Mouse (Mus musculus): ENCODE results near the gene Ccr3. TPM values are rescaled to one million over a fixed set of nuclear protein-coding genes. Genes with fewer than 3 reads are reported as not detected.
"Not testable (repeated sequence)": the region's sequence is repeated elsewhere in the genome, so short reads cannot be mapped to it uniquely, and the experiment has no call there.

Gene Ccr3
- polyA plus RNA-seq (2015; fragmentation: Nextera tagmentation; extraction: Ambion mirVana) = not detected in 2 replicates

DNA sequence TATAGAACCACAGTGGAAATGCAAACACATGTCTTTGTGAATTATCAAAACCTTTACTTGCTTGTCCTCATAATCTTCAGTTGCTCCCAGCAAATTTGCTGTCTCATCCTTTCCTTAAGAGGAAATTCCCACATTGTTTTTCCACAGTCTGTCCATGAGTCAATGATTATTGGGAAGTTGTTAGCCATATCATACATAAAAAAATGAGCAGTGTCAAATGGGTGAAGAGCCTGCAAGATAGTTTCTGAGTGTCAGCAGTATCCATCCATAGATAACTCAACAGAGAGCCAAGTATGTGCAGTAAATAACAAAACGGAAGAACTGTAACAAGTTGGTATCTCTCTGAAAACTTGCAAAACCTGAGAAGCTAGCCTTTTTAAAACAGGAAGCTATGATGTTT lies at the start of gene Ccr3:
TSS of gene Ccr3 (plus strand) at position 301 of the 400 bp plus-strand sequence.
- Histone ChIP-seq H3K9ac (ENCODE audit: low read depth, low read length) (no peak within 1 kb of the TSS), H3K27me3 (replicated peaks; ENCODE audit: control insufficient read depth, insufficient read depth, low read length) (no peaks in the 10 kb centered on the region), H3K36me3 (ENCODE audit: control insufficient read depth, insufficient read depth, low read length) (no peaks in the 10 kb centered on the region), H3K4me2 (ENCODE audit: low read length) (no peak within 1 kb of the TSS), H3K9me3 (ENCODE audit: control insufficient read depth, low read length) (no peaks in the 10 kb centered on the region), H3K4me1 (ENCODE audit: control insufficient read depth, insufficient read depth, low read depth, low read length) (no peaks in the 10 kb centered on the region), H3K4me3 (ENCODE audit: low read length) (no peak within 1 kb of the TSS), H3K27ac (ENCODE audit: low read depth, low read length) (no peak within 1 kb of the TSS)
- no peak for ATAC-seq
- WGBS = 90% methylated on average over 1 of the region's 1 CpGs

DNA sequence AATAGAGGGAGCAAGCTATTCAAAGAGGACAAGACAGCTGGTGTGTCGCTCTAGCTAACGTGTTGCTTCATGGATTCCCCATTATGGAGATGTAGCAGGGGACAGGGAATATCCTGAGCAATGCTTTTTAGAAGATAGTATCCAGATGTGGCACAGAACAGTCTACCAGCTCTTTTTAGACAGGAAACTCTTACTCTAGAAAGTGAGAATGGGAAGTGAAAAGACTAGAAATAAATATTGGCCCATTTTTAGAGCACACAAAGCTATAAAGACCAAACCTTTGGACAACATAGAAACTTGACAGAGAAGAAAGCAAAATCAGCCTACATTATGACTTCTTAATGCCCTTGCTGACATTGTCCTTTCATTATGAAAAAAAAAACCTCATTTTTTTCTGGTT lies 46.1 kb upstream of the Ccr3 start:
- 64% methylated on average over 2 of the region's 2 CpGs for WGBS
- Histone ChIP-seq H3K4me1 (ENCODE audit: control insufficient read depth, insufficient read depth, low read depth, low read length) (no peaks in the 10 kb centered on the region), H3K36me3 (ENCODE audit: control insufficient read depth, insufficient read depth, low read length) (no peaks in the 10 kb centered on the region), H3K27ac (ENCODE audit: low read depth, low read length) (no peak overlapping the region), H3K9ac (ENCODE audit: low read depth, low read length) (no peak overlapping the region), H3K4me3 (ENCODE audit: low read length) (no peak overlapping the region), H3K9me3 (ENCODE audit: control insufficient read depth, low read length) (no peaks in the 10 kb centered on the region), H3K4me2 (ENCODE audit: low read length) (no peak overlapping the region), H3K27me3 (replicated peaks; ENCODE audit: control insufficient read depth, insufficient read depth, low read length) (no peaks in the 10 kb centered on the region)
- no peak for ATAC-seq

DNA sequence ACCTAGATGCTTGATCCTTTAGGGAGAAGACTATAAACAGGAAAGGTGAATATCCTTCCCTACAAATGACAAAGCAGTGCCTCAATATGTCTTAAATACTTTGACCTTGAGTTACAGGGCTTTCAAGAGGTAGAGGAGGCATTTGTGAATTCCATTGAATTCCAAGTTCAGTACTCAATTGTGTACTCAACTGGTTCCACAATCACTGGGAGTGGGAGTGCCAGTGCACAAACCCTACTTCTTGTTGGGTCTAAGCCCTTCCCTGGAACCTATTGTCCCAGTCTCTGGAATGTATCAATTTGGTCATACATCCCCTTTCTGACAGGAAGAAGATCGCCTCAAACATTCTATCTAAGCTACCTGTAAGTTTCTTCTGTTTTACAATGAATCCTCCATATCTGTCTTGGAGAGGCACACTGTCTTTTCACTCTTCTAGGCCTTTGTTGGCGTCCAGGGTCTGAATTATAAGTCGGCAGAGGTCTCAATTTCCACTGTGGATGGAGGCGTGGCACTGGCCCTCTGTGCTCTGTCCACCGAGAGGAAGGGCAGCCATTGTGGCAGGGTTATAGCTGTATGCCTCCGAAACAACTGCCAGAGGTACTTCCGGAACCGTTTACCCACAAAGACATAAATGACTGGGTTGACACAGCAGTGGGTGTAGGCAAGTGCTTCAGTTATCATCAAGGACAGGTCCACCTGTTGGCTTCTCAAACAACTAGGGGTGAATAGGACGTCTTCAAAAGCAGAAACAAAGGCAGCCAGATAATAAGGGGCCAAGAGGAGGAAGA lies 44.7 kb upstream of the Ccr3 start:
- H3K9ac ChIP-seq (ENCODE audit: low read depth, low read length) = no peak overlapping the region
- no peaks in the 10 kb centered on the region for H3K4me1 ChIP-seq (ENCODE audit: control insufficient read depth, insufficient read depth, low read depth, low read length)
- no peak overlapping the region for H3K4me2 ChIP-seq (ENCODE audit: low read length)
- no peaks in the 10 kb centered on the region for H3K27me3 ChIP-seq (replicated peaks; ENCODE audit: control insufficient read depth, insufficient read depth, low read length)
- no peak overlapping the region for H3K27ac ChIP-seq (ENCODE audit: low read depth, low read length)
- H3K4me3 ChIP-seq (ENCODE audit: low read length) = no peak overlapping the region
- no peaks in the 10 kb centered on the region for H3K36me3 ChIP-seq (ENCODE audit: control insufficient read depth, insufficient read depth, low read length)
- H3K9me3 ChIP-seq (ENCODE audit: control insufficient read depth, low read length) = no peaks in the 10 kb centered on the region
- ATAC-seq = no peak
- WGBS = 88% methylated on average over 9 of the region's 9 CpGs

DNA sequence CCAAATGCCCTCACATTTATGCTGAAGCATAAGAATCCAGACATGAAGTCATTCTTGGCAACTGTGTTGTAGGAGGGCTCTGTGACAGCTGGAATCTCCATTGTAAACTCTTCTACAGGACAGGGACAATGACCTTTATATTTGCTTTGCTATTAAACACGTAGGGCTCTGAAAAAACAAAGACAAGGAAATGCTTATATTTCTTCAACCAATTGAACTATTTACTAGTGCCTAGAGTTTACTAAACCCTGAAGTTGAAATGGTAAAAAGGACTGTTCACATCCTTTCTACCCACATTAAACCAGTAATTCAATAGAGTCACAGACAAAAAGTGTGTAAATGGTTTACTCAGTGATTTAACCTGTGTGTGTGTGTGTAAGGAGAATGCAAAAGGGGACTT lies 43.5 kb upstream of the Ccr3 start, which contains the start of gene Ccr1l1:
TSS of gene Ccr1l1 (minus strand) at position 101 of the 400 bp plus-strand sequence.
- H3K9me3 ChIP-seq (ENCODE audit: control insufficient read depth, low read length) = no peaks in the 10 kb centered on the region
- 63% methylated on average over 1 of the region's 1 CpGs for WGBS
- no peaks in the 10 kb centered on the region for H3K4me1 ChIP-seq (ENCODE audit: control insufficient read depth, insufficient read depth, low read depth, low read length)
- no peak for ATAC-seq
- H3K4me2 ChIP-seq (ENCODE audit: low read length) = no peak within 1 kb of the TSS
- H3K36me3 ChIP-seq (ENCODE audit: control insufficient read depth, insufficient read depth, low read length) = no peaks in the 10 kb centered on the region
- no peak within 1 kb of the TSS for H3K9ac ChIP-seq (ENCODE audit: low read depth, low read length)
- H3K4me3 ChIP-seq (ENCODE audit: low read length) = no peak within 1 kb of the TSS
- H3K27me3 ChIP-seq (replicated peaks; ENCODE audit: control insufficient read depth, insufficient read depth, low read length) = no peaks in the 10 kb centered on the region
- no peak within 1 kb of the TSS for H3K27ac ChIP-seq (ENCODE audit: low read depth, low read length)

DNA sequence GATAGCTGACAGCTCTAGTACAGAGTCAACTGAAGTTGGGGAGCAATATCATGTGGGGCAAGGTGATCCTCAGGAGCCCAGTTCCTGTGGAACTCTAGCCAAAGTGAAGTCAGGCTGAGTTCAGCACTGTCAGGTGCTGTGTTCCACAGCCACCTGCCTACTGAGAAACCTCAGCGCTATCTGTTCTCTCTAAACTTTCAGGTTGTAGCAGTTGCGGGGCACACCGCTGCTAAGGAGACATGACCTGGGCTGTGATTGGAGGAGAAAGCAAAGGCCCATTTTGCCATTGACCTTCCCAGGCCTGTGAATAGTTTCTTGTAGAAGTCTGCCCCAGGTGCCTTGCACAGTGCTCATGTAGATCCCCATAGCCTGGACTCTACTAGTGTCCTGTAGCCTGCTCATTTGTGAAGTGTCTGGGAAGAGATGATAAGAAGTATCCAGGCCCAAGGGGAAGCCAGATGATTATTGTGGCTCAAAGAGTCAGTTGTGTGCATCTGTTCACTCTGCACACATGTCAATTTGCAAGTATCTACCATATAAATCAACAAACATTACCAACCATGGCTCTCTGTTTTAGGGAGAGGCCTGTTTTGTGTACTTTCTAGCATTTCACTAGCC lies 40.8 kb upstream of the Ccr3 start:
- H3K9ac ChIP-seq (ENCODE audit: low read depth, low read length); H3K27me3 ChIP-seq (replicated peaks; ENCODE audit: control insufficient read depth, insufficient read depth, low read length); H3K9me3 ChIP-seq (ENCODE audit: control insufficient read depth, low read length); ATAC-seq; H3K27ac ChIP-seq (ENCODE audit: low read depth, low read length); H3K4me3 ChIP-seq (ENCODE audit: low read length); H3K4me2 ChIP-seq (ENCODE audit: low read length); H3K4me1 ChIP-seq (ENCODE audit: control insufficient read depth, insufficient read depth, low read depth, low read length); H3K36me3 ChIP-seq (ENCODE audit: control insufficient read depth, insufficient read depth, low read length): not testable (repeated sequence)
- WGBS = no CpG with 5 or more reads among the region's 3 CpGs

DNA sequence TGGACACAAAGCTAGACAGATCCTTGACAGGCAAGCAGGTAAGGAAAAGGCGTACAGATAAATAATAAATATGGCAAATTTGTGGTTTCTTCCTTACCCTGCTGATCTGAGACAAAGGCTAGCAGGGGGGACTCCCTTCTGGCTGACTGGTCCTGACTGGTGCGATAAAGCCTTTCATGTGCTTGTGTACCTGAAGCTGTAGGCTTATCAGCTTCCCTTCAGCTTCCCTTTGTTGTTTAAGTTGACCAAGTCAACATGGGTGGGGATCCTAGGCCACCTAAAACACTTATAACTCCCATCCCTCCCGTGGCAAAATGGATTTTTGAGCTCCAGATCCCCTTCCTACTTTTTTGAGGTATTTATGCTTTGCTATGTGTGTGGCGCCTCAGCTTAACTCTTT lies 39.9 kb upstream of the Ccr3 start:
- no peak overlapping the region for H3K27ac ChIP-seq (ENCODE audit: low read depth, low read length)
- no peaks in the 10 kb centered on the region for H3K9me3 ChIP-seq (ENCODE audit: control insufficient read depth, low read length)
- H3K27me3 ChIP-seq (replicated peaks; ENCODE audit: control insufficient read depth, insufficient read depth, low read length) = no peaks in the 10 kb centered on the region
- H3K4me1 ChIP-seq (ENCODE audit: control insufficient read depth, insufficient read depth, low read depth, low read length) = no peaks in the 10 kb centered on the region
- H3K9ac ChIP-seq (ENCODE audit: low read depth, low read length) = no peak overlapping the region
- no peak overlapping the region for H3K4me2 ChIP-seq (ENCODE audit: low read length)
- no peak overlapping the region for H3K4me3 ChIP-seq (ENCODE audit: low read length)
- ATAC-seq = no peak
- H3K36me3 ChIP-seq (ENCODE audit: control insufficient read depth, insufficient read depth, low read length) = no peaks in the 10 kb centered on the region
- WGBS = 82% methylated on average over 4 of the region's 4 CpGs

DNA sequence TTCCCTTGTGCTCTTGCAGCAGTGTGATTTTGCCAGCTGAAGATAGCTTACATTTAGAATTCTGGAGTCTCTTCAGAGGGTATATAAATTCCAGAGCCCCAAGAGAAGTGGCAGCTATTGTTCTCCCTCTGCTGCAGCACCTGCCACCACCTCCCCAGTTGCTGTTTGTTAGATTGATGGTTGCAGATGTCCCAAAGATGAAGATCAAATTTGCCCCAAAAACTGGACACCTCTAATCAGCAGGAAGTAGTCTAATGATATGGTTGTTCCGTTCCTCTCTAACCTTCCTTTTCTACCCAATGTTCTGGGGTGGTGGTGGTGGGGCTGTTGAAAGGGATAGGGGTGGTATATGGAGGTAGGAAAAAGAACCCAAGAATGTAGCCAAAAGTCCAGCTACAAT lies 39.1 kb upstream of the Ccr3 start:
- Histone ChIP-seq H3K4me3 (ENCODE audit: low read length) (no peak overlapping the region), H3K36me3 (ENCODE audit: control insufficient read depth, insufficient read depth, low read length) (no peaks in the 10 kb centered on the region), H3K27ac (ENCODE audit: low read depth, low read length) (no peak overlapping the region), H3K4me2 (ENCODE audit: low read length) (no peak overlapping the region), H3K4me1 (ENCODE audit: control insufficient read depth, insufficient read depth, low read depth, low read length) (no peaks in the 10 kb centered on the region), H3K9me3 (ENCODE audit: control insufficient read depth, low read length) (no peaks in the 10 kb centered on the region), H3K27me3 (replicated peaks; ENCODE audit: control insufficient read depth, insufficient read depth, low read length) (no peaks in the 10 kb centered on the region), H3K9ac (ENCODE audit: low read depth, low read length) (no peak overlapping the region)
- 89% methylated on average over 1 of the region's 1 CpGs for WGBS
- no peak for ATAC-seq

DNA sequence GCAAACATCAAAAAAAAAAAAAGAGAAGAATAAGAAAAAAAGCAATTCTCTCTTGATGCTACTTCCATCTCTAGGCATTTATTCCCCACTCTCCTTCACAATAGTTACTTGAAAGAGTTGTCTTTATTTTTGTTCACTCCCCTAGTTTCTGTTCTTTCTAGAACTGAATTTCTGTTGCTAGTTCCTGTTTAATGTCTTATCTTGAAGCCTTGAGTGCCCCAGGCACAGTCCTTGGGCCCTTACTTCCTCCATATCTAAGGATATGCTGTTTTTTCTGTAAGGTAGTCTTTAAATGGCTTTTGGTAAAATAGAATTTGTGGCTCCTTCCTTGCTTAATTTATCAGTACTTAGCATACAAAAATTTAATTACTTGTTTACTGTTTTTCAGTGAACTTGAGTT lies 36.8 kb upstream of the Ccr3 start:
- Histone ChIP-seq H3K4me2 (ENCODE audit: low read length) (no peak overlapping the region), H3K36me3 (ENCODE audit: control insufficient read depth, insufficient read depth, low read length) (no peaks in the 10 kb centered on the region), H3K4me1 (ENCODE audit: control insufficient read depth, insufficient read depth, low read depth, low read length) (no peaks in the 10 kb centered on the region), H3K4me3 (ENCODE audit: low read length) (no peak overlapping the region), H3K9me3 (ENCODE audit: control insufficient read depth, low read length) (no peaks in the 10 kb centered on the region), H3K27me3 (replicated peaks; ENCODE audit: control insufficient read depth, insufficient read depth, low read length) (no peaks in the 10 kb centered on the region), H3K27ac (ENCODE audit: low read depth, low read length) (no peak overlapping the region), H3K9ac (ENCODE audit: low read depth, low read length) (no peak overlapping the region)
- no peak for ATAC-seq

DNA sequence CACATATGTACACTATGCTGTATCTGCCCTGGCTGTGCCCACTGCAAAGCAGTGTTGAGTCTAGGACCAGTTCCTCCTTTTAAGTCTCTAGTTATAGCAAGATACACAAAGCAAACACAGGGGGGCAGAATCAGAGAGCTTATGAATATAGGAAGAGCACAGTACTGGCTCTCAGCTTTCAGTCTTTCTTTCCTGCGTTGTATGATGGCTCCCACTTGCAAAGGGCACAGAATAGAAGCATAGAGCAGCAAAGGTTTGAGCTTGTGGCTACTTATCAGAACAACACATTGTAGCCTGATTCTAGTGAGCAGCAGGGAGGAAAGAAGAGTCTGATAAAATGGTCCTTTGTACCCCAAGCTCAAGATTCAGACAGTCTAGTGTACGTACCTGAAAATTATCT lies 35.6 kb upstream of the Ccr3 start:
- H3K4me3 ChIP-seq (ENCODE audit: low read length) = no peak overlapping the region
- H3K9me3 ChIP-seq (ENCODE audit: control insufficient read depth, low read length) = no peaks in the 10 kb centered on the region
- no peak overlapping the region for H3K9ac ChIP-seq (ENCODE audit: low read depth, low read length)
- H3K27ac ChIP-seq (ENCODE audit: low read depth, low read length) = no peak overlapping the region
- no peaks in the 10 kb centered on the region for H3K4me1 ChIP-seq (ENCODE audit: control insufficient read depth, insufficient read depth, low read depth, low read length)
- H3K4me2 ChIP-seq (ENCODE audit: low read length) = no peak overlapping the region
- WGBS = 91% methylated on average over 2 of the region's 2 CpGs
- no peak for ATAC-seq
- no peaks in the 10 kb centered on the region for H3K36me3 ChIP-seq (ENCODE audit: control insufficient read depth, insufficient read depth, low read length)
- H3K27me3 ChIP-seq (replicated peaks; ENCODE audit: control insufficient read depth, insufficient read depth, low read length) = no peaks in the 10 kb centered on the region
